Mouse (Mus musculus) layer of hippocampus, adult 2 months (tissue): ENCODE measurements around the gene Gm49661. TPM values are rescaled to one million over a fixed set of nuclear protein-coding genes. Genes with fewer than 3 reads are reported as not detected.

Experiments
- DNase-seq, 2 experiments: peaks; one replicate each; pipeline ENCODE4 v3.0.0; 2022; ENCODE audit warnings: low spot score in 2 of 2
- H3K27ac ChIP-seq: fragments of 200-600 bp; 2 replicates; pipeline ENCODE4 v1.8.1; 2022
- H3K4me3 ChIP-seq: fragments of 200-600 bp; 2 replicates; pipeline ENCODE4 v1.8.1; 2022; ENCODE audit warnings: mild to moderate bottlenecking
- CTCF ChIP-seq: fragments of 200-600 bp; conservative IDR thresholded peaks from 2 replicates; pipeline ENCODE4 v1.8.1; 2022; ENCODE audit warnings: antibody characterized with exemption, mild to moderate bottlenecking, moderate library complexity
- total RNA-seq, 2 experiments: library from RNA; stranded (reverse); gene quantifications; 2 replicates each; pipeline ENCODE4 v1.2.3; 2021

The Gm49661 gene
- total RNA-seq, 2 experiments from 2014 or later = not detected

- H3K27ac ChIP-seq = peak overlapping the region; percentile 95
These were observed 1.0 kb upstream of the Gm49661 start for GRCm38 (mm10) chr8:84970135-84970790.

GRCm38 (mm10) chr8:84968650-84969049 is 583 bp downstream of the Gm49661 start:
- no peak for TF ChIP-seq CTCF
- Histone ChIP-seq H3K27ac (peak overlapping the region; percentile 95), H3K4me3 (peak overlapping the region; percentile 92)
- DNase-seq = no peak

More at GRCm38 (mm10) chr8:84970135-84970790, 1.0 kb upstream of the Gm49661 start:
- no peak for TF ChIP-seq CTCF
- peak overlapping the region; percentile 92 for H3K4me3 ChIP-seq
- DNase-seq = no peak

- Histone ChIP-seq H3K4me3 (no peak overlapping the region), H3K27ac (no peak overlapping the region)
- no peak for DNase-seq
- no peak for TF ChIP-seq CTCF
These were observed 1.5 kb downstream of the Gm49661 start for GRCm38 (mm10) chr8:84967532-84968304.

GRCm38 (mm10) chr8:84966603-84967002 is 2.6 kb downstream of the Gm49661 start:
- H3K27ac ChIP-seq = no peak overlapping the region
- no peak for TF ChIP-seq CTCF
- DNase-seq = no peak
- no peak overlapping the region for H3K4me3 ChIP-seq

- no peak for TF ChIP-seq CTCF
- DNase-seq = peak; percentile 90 to 96
- peak overlapping the region; percentile 80 for H3K4me3 ChIP-seq
- H3K27ac ChIP-seq = peak overlapping the region; percentile 69; the same call in 1 of the 2 replicates
These were observed 3.4 kb downstream of the Gm49661 start for GRCm38 (mm10) chr8:84965731-84966291.

- peak; percentile 38 for TF ChIP-seq CTCF
- no peak for DNase-seq
- Histone ChIP-seq H3K27ac (no peak overlapping the region), H3K4me3 (no peak overlapping the region)
These were observed 5.3 kb downstream of the Gm49661 start for GRCm38 (mm10) chr8:84963952-84964351.

GRCm38 (mm10) chr8:84959811-84960210 is 9.4 kb downstream of the Gm49661 start:
- DNase-seq = no peak
- H3K4me3 ChIP-seq = no peak overlapping the region
- no peak overlapping the region for H3K27ac ChIP-seq
- no peak for TF ChIP-seq CTCF

- Histone ChIP-seq H3K4me3 (no peak overlapping the region), H3K27ac (no peak overlapping the region)
- TF ChIP-seq CTCF = peak; percentile 86
- DNase-seq = peak in 1 of 2 experiments; percentile 81
These were observed 12.5 kb downstream of the Gm49661 start for GRCm38 (mm10) chr8:84956768-84957167.

- no peak for DNase-seq
- TF ChIP-seq CTCF = no peak
- no peak overlapping the region for H3K27ac ChIP-seq
- no peak overlapping the region for H3K4me3 ChIP-seq
These were observed 16.5 kb downstream of the Gm49661 start for GRCm38 (mm10) chr8:84952612-84953255.

- no peak for DNase-seq
- peak; percentile 17; the same call in 1 of the 2 replicates for TF ChIP-seq CTCF
- Histone ChIP-seq H3K27ac (no peak overlapping the region), H3K4me3 (no peak overlapping the region)
These were observed 19.5 kb downstream of the Gm49661 start for GRCm38 (mm10) chr8:84949753-84950152.

- no peak for DNase-seq
- H3K4me3 ChIP-seq = no peak overlapping the region
- H3K27ac ChIP-seq = no peak overlapping the region
- TF ChIP-seq CTCF = no peak; the same call in 1 of the 2 replicates
These were observed 22.0 kb downstream of the Gm49661 start for GRCm38 (mm10) chr8:84947241-84947545.

GRCm38 (mm10) chr8:84946528-84947240 is 22.5 kb downstream of the Gm49661 start, which contains the start of gene Rtbdn:
Rtbdn (plus strand) TSS chr8:84946991.
- peak within 1 kb of the TSS; percentile 68 for H3K4me3 ChIP-seq
- DNase-seq = no peak
- peak within 1 kb of the TSS; percentile 72 for H3K27ac ChIP-seq
- peak; percentile 55 for TF ChIP-seq CTCF
